Mouse (Mus musculus): ENCODE results near the gene Trappc3l.

Trappc3l gene

GRCm38 (mm10) chr10:34095964-34096363, 58.6 kb downstream of the Trappc3l start:
- DNase-seq: no peak

- DNase-seq: peak; percentile 36 to 55
Observed at GRCm38 (mm10) chr10:34096418-34096883, 59.1 kb downstream of the Trappc3l start, which contains the start of gene Calhm5. Gene Calhm5, minus strand, starts transcription at chr10:34096519.

GRCm38 (mm10) chr10:34110863-34111465, 73.6 kb downstream of the Trappc3l start:
- DNase-seq: no peak

- DNase-seq: no peak
Observed at GRCm38 (mm10) chr10:34111964-34112738, 74.8 kb downstream of the Trappc3l start.

GRCm38 (mm10) chr10:34117131-34117530, 79.7 kb downstream of the Trappc3l start:
- DNase-seq: no peak

GRCm38 (mm10) chr10:34117770-34118169, 80.4 kb downstream of the Trappc3l start:
- DNase-seq: no peak

GRCm38 (mm10) chr10:34118421-34118820, 81.0 kb downstream of the Trappc3l start:
- DNase-seq: no peak

- DNase-seq: peak; percentile 44 to 46
Observed at GRCm38 (mm10) chr10:34127392-34128378, 90.3 kb downstream of the Trappc3l start, which contains the start of gene Calhm6. Gene Calhm6, minus strand, starts transcription at chr10:34127984.

- DNase-seq: peak in 1 of 2 experiments; percentile 17
Observed at GRCm38 (mm10) chr10:34128391-34128790, 91.0 kb downstream of the Trappc3l start.

GRCm38 (mm10) chr10:34131356-34131755, 94.0 kb downstream of the Trappc3l start:
- no peak for DNase-seq

GRCm38 (mm10) chr10:34136432-34136831, 99.0 kb downstream of the Trappc3l start:
- peak; percentile 15 to 16 for DNase-seq

- no peak for DNase-seq
Observed at GRCm38 (mm10) chr10:34138027-34138426, 100.6 kb downstream of the Trappc3l start.

GRCm38 (mm10) chr10:34139768-34140167, 102.4 kb downstream of the Trappc3l start:
- no peak for DNase-seq

- DNase-seq: no peak
Observed at GRCm38 (mm10) chr10:34141693-34142092, 104.3 kb downstream of the Trappc3l start.

GRCm38 (mm10) chr10:34149772-34150171, 112.4 kb downstream of the Trappc3l start:
- no peak for DNase-seq

- DNase-seq: no peak
Observed at GRCm38 (mm10) chr10:34150454-34150853, 113.1 kb downstream of the Trappc3l start.

- peak; percentile 39 to 42 for DNase-seq
Observed at GRCm38 (mm10) chr10:34151827-34152226, 114.4 kb downstream of the Trappc3l start.

GRCm38 (mm10) chr10:34155796-34156554, 118.6 kb downstream of the Trappc3l start:
- DNase-seq: no peak

Data from cerebellum, postnatal 10 days (tissue).